Mouse (Mus musculus) embryonic facial prominence, embryonic 11.5 days (tissue): ENCODE data around the gene Asns. TPM values are rescaled to one million over a fixed set of nuclear protein-coding genes. Genes with fewer than 3 reads are reported as not detected.

ENCODE experiments used
- ATAC-seq: fragments of 200-750 bp; cut with Nextera tagmentation; replicated peaks from 2 replicates; pipeline ENCODE4 v1.8.0; 2017; ENCODE audit warnings: low read depth; ENCODE audit not compliant: insufficient number of reproducible peaks, low FRiP score, low TSS enrichment
- DNase-seq: peaks from one replicate; pipeline ENCODE4 v3.0.0-alpha.2; 2015; ENCODE audit warnings: low spot score
- H3K27ac ChIP-seq: fragments of 300-500 bp; sonication (generic); replicated peaks from 2 replicates; pipeline ENCODE4 v1.5.1; 2014; ENCODE audit warnings: mild to moderate bottlenecking, low read depth, low read length, control low read depth
- H3K27me3 ChIP-seq: fragments of 300-500 bp; sonication (generic); 2 replicates; pipeline ENCODE4 v1.6.1; 2014; ENCODE audit warnings: mild to moderate bottlenecking, low read length, moderate library complexity, mixed read lengths; ENCODE audit not compliant: control insufficient read depth, insufficient read depth
- H3K36me3 ChIP-seq: fragments of 300-500 bp; sonication (generic); replicated peaks from 2 replicates; pipeline ENCODE4 v1.6.1; 2014; ENCODE audit warnings: low read depth, mild to moderate bottlenecking, low read length, moderate library complexity, mixed read lengths; ENCODE audit not compliant: control insufficient read depth, insufficient read depth
- H3K4me1 ChIP-seq: fragments of 300-500 bp; sonication (generic); 2 replicates; pipeline ENCODE4 v1.6.1; 2014; ENCODE audit warnings: low read length, mixed read lengths; ENCODE audit not compliant: control insufficient read depth, insufficient read depth
- H3K4me2 ChIP-seq: fragments of 300-500 bp; sonication (generic); 2 replicates; pipeline ENCODE4 v1.6.1; 2014; ENCODE audit warnings: low read depth, mild to moderate bottlenecking, control low read depth, low read length, moderate library complexity
- H3K4me3 ChIP-seq: fragments of 300-500 bp; sonication (generic); 2 replicates; pipeline ENCODE4 v1.5.1; 2014; ENCODE audit warnings: low read depth, low read length, control low read depth
- H3K9ac ChIP-seq: fragments of 300-500 bp; sonication (generic); replicated peaks from 2 replicates; pipeline ENCODE4 v1.6.1; 2014; ENCODE audit warnings: mild to moderate bottlenecking, control low read depth, low read length
- H3K9me3 ChIP-seq: fragments of 300-500 bp; sonication (generic); replicated peaks from 2 replicates; pipeline ENCODE4 v1.6.1; 2016; ENCODE audit warnings: mild to moderate bottlenecking, low read length, inconsistent platforms, mixed read lengths; ENCODE audit not compliant: control insufficient read depth
- WGBS: fragments of 180-500 bp; shearing (Covaris S2); extraction: QIAGEN DNeasy Blood & Tissue Kit; methylation state at CpG from one replicate; pipeline ENCODE4 v1.1.7; 2014; 5-methylcytosine and 5-hydroxymethylcytosine counted together
- polyA plus RNA-seq: library from polyadenylated mRNA; unstranded; fragments of >200 nt; fragmentation: Nextera tagmentation; extraction: Ambion mirVana; gene quantifications from 2 replicates; pipeline ENCODE4 v1.2.1, GENCODE M21; 2014

Asns gene
- polyA plus RNA-seq = 87.7 and 93.2 TPM in 2 replicates

- Histone ChIP-seq H3K27ac (0 out of 2 replicates have a peak within 1 kb of the TSS, but pooled peaks have one; percentile 20), H3K4me1 (no peaks in the 10 kb centered on the region), H3K9me3 (no peaks in the 10 kb centered on the region), H3K27me3 (no peaks in the 10 kb centered on the region), H3K36me3 (no peaks in the 10 kb centered on the region), H3K4me3 (peak within 1 kb of the TSS; percentile 77), H3K9ac (peak within 1 kb of the TSS; percentile 79), H3K4me2 (peak within 1 kb of the TSS; percentile 88)
- under 1% methylated on average over 50 of the region's 51 CpGs for WGBS
- DNase-seq (peak; percentile 90), ATAC-seq (peak; percentile 97)
These were observed at the start of gene Asns for GRCm38 (mm10) chr6:7692884-7693585. Gene Asns, minus strand, starts transcription at chr6:7693254.

DNA sequence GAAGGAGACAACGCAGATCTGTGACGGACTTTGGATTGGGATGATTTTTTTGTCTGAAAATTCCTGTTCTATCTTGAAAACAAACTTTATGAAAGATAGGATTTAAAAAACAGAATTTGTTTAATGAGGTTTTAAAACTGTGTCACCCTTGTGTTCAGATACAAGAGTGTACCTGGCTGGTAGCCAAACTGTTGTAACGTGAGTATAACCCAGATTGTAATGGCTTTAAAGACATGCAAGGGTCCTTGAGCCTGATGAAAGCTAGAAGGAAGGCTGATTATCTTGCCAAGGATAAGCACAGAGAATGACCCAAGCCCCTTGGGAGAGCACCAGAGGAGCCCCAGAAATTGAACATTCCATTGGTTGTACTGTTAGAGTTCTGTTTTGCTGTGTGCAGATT is 48.7 kb upstream of the Asns start:
- Histone ChIP-seq H3K4me1 (no peaks in the 10 kb centered on the region), H3K9me3 (no peaks in the 10 kb centered on the region), H3K4me2 (no peak overlapping the region), H3K9ac (no peak overlapping the region), H3K27me3 (no peaks in the 10 kb centered on the region), H3K36me3 (no peaks in the 10 kb centered on the region), H3K4me3 (no peak overlapping the region), H3K27ac (no peak overlapping the region)
- no peak for DNase-seq
- 81% methylated on average over 3 of the region's 3 CpGs for WGBS
- no peak for ATAC-seq

GRCm38 (mm10) chr6:7737842-7738241 is 44.8 kb upstream of the Asns start:
- Histone ChIP-seq H3K27me3 (no peaks in the 10 kb centered on the region), H3K4me3 (no peak overlapping the region), H3K27ac (no peak overlapping the region), H3K9me3 (no peaks in the 10 kb centered on the region), H3K4me2 (no peak overlapping the region), H3K4me1 (no peaks in the 10 kb centered on the region), H3K36me3 (no peaks in the 10 kb centered on the region), H3K9ac (no peak overlapping the region)
- WGBS = 88% methylated on average over 2 of the region's 2 CpGs
- ATAC-seq (no peak), DNase-seq (no peak)

- no peak overlapping the region for H3K9ac ChIP-seq
- WGBS = 38% methylated on average over 12 of the region's 12 CpGs
- no peak for ATAC-seq
These were observed 40.0 kb upstream of the Asns start for GRCm38 (mm10) chr6:7732754-7733708.

GRCm38 (mm10) chr6:7732097-7732496 is 39.0 kb upstream of the Asns start:
- WGBS = 82% methylated on average over 6 of the region's 6 CpGs
- H3K27me3 ChIP-seq = no peaks in the 10 kb centered on the region
- no peaks in the 10 kb centered on the region for H3K9me3 ChIP-seq
- H3K36me3 ChIP-seq = no peaks in the 10 kb centered on the region
- H3K27ac ChIP-seq = no peak overlapping the region
- no peak overlapping the region for H3K9ac ChIP-seq
- no peak overlapping the region for H3K4me2 ChIP-seq
- no peak for DNase-seq
- ATAC-seq = no peak
- no peak overlapping the region for H3K4me3 ChIP-seq
- H3K4me1 ChIP-seq = no peaks in the 10 kb centered on the region

More at GRCm38 (mm10) chr6:7732754-7733708, 40.0 kb upstream of the Asns start:
- H3K36me3 ChIP-seq = no peaks in the 10 kb centered on the region
- H3K9me3 ChIP-seq = no peaks in the 10 kb centered on the region
- H3K27me3 ChIP-seq = no peaks in the 10 kb centered on the region
- H3K4me3 ChIP-seq = no peak overlapping the region
- H3K27ac ChIP-seq = no peak overlapping the region
- DNase-seq = peak; percentile 93
- no peak overlapping the region for H3K4me2 ChIP-seq
- H3K4me1 ChIP-seq = no peaks in the 10 kb centered on the region

DNA sequence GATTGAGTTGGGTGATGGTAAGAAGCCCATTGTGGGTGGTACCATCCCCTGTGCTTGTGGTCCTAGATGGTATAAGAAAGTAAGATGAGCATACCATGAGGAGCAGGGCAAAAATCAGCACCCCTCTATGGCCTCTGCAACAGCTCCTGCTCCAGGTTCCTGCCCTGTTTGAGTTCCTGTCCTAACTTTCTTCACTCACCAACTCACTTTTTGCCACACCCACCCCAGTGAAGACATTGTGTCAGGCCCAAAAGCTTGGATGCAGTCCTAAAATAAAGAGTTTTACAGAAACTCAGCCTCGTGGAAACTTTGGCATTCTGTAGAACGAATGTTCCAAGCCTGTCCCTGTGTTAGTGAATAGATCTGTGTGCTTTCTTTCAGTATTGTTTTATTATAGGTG is 36.1 kb upstream of the Asns start:
- Histone ChIP-seq H3K27me3 (no peaks in the 10 kb centered on the region), H3K9ac (no peak overlapping the region), H3K4me1 (no peaks in the 10 kb centered on the region), H3K36me3 (no peaks in the 10 kb centered on the region), H3K4me3 (no peak overlapping the region), H3K4me2 (no peak overlapping the region), H3K27ac (no peak overlapping the region), H3K9me3 (no peaks in the 10 kb centered on the region)
- no peak for DNase-seq
- ATAC-seq = no peak
- 77% methylated on average over 2 of the region's 2 CpGs for WGBS

DNA sequence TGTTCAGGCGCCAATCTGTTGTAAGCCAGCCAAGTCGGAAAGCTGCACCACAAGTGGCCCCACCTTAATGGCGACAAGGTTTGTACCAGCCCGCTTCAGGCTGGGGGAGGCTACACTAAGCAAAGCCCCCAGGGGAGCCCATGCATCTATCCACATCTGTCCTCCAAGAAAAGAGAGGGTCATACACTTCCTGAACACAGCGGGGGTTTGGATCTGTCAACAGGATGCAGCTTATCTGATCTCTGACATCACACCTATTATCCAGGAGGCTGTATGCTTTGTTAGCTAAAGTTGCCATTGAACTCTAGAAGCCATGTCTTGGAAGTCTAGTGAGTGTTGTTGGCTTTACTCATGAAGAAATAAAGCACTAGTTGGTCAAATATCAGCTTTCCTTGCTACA is 35.2 kb upstream of the Asns start:
- WGBS = 93% methylated on average over 5 of the region's 5 CpGs
- no peak for DNase-seq
- no peaks in the 10 kb centered on the region for H3K4me1 ChIP-seq
- H3K9ac ChIP-seq = no peak overlapping the region
- H3K4me3 ChIP-seq = no peak overlapping the region
- no peak overlapping the region for H3K4me2 ChIP-seq
- no peak overlapping the region for H3K27ac ChIP-seq
- no peaks in the 10 kb centered on the region for H3K27me3 ChIP-seq
- H3K36me3 ChIP-seq = no peaks in the 10 kb centered on the region
- no peak for ATAC-seq
- no peaks in the 10 kb centered on the region for H3K9me3 ChIP-seq

GRCm38 (mm10) chr6:7716236-7716635 is 23.2 kb upstream of the Asns start:
- Histone ChIP-seq H3K36me3 (no peaks in the 10 kb centered on the region), H3K4me2 (no peak overlapping the region), H3K27ac (no peak overlapping the region), H3K4me1 (no peaks in the 10 kb centered on the region), H3K9me3 (no peaks in the 10 kb centered on the region), H3K27me3 (no peaks in the 10 kb centered on the region), H3K4me3 (no peak overlapping the region), H3K9ac (no peak overlapping the region)
- WGBS = 69% methylated on average over 4 of the region's 4 CpGs
- ATAC-seq (no peak), DNase-seq (no peak)
